Mouse (Mus musculus): ENCODE results near the gene Pxt1. TPM values are rescaled to one million over a fixed set of nuclear protein-coding genes. Genes with fewer than 3 reads are reported as not detected.

Gene Pxt1
- polyA plus RNA-seq, 1 experiment: not detected

GRCm38 (mm10) chr17:28894050-28894767 is 49.4 kb downstream of the Pxt1 start:
- Histone ChIP-seq H3K4me3 (ENCODE audit: insufficient read depth, poor library complexity, severe bottlenecking) (no peak overlapping the region), H3K27me3 (ENCODE audit: control insufficient read depth, insufficient read depth, insufficient read length) (no peaks in the 10 kb centered on the region), H3K79me2 (ENCODE audit: control insufficient read depth, insufficient read depth) (no peaks in the 10 kb centered on the region), H3ac (ENCODE audit: control insufficient read depth, insufficient read length, low read depth) (no peak overlapping the region), H3K79me3 (ENCODE audit: low read depth) (no peaks in the 10 kb centered on the region), H3K36me3 (ENCODE audit: control insufficient read depth, insufficient read depth) (no peaks in the 10 kb centered on the region)
- TF ChIP-seq CTCF (IDR thresholded peaks at IDR 0.05; ENCODE audit: control insufficient read depth, insufficient read depth, insufficient read length): no peak
- no peak for TF ChIP-seq CEBPB (IDR thresholded peaks at IDR 0.05; ENCODE audit: low read depth)
- no peak for TF ChIP-seq MAX (IDR thresholded peaks at IDR 0.05)
- no peak for TF ChIP-seq USF1 (IDR thresholded peaks at IDR 0.05; ENCODE audit: low read depth)

- H3K79me3 ChIP-seq (ENCODE audit: low read depth): no peaks in the 10 kb centered on the region
- H3K79me2 ChIP-seq (ENCODE audit: control insufficient read depth, insufficient read depth): no peaks in the 10 kb centered on the region
- peaks cover 8% of the 10 kb centered on the region for H3K27me3 ChIP-seq (ENCODE audit: control insufficient read depth, insufficient read depth, insufficient read length)
- TF ChIP-seq USF1 (IDR thresholded peaks at IDR 0.05; ENCODE audit: low read depth): no peak
- TF ChIP-seq CEBPB (IDR thresholded peaks at IDR 0.05; ENCODE audit: low read depth): no peak
- no peak for TF ChIP-seq MYOD1 (IDR thresholded peaks at IDR 0.05; ENCODE audit: control insufficient read depth, insufficient read length, low read depth)
- TF ChIP-seq MYOG (IDR thresholded peaks at IDR 0.05; ENCODE audit: control insufficient read depth, extremely low read depth, insufficient read length): no peak
- TF ChIP-seq MAX (IDR thresholded peaks at IDR 0.05): no peak
- no peak for TF ChIP-seq FOSL1 (IDR thresholded peaks at IDR 0.05; ENCODE audit: insufficient read depth, low read length, poor library complexity, severe bottlenecking)
- TF ChIP-seq CTCF (IDR thresholded peaks at IDR 0.05; ENCODE audit: control insufficient read depth, insufficient read depth, insufficient read length): no peak
- H3K4me3 ChIP-seq (ENCODE audit: insufficient read depth, poor library complexity, severe bottlenecking): no peak overlapping the region
- no peak overlapping the region for H3ac ChIP-seq (ENCODE audit: control insufficient read depth, insufficient read length, low read depth)
- H3K36me3 ChIP-seq (ENCODE audit: control insufficient read depth, insufficient read depth): no peaks in the 10 kb centered on the region
Measured at GRCm38 (mm10) chr17:28886266-28886665, 57.4 kb downstream of the Pxt1 start.

- TF ChIP-seq CEBPB (IDR thresholded peaks at IDR 0.05; ENCODE audit: low read depth) (no peak), MAX (IDR thresholded peaks at IDR 0.05) (no peak), CTCF (IDR thresholded peaks at IDR 0.05; ENCODE audit: control insufficient read depth, insufficient read depth, insufficient read length) (no peak), USF1 (IDR thresholded peaks at IDR 0.05; ENCODE audit: low read depth) (no peak), FOSL1 (IDR thresholded peaks at IDR 0.05; ENCODE audit: insufficient read depth, low read length, poor library complexity, severe bottlenecking) (no peak), MYOD1 (IDR thresholded peaks at IDR 0.05; ENCODE audit: control insufficient read depth, insufficient read length, low read depth) (no peak), MYOG (IDR thresholded peaks at IDR 0.05; ENCODE audit: control insufficient read depth, extremely low read depth, insufficient read length) (no peak)
- no peak overlapping the region for H3K4me3 ChIP-seq (ENCODE audit: insufficient read depth, poor library complexity, severe bottlenecking)
- H3K79me3 ChIP-seq (ENCODE audit: low read depth): no peaks in the 10 kb centered on the region
Measured at GRCm38 (mm10) chr17:28885231-28885630, 58.4 kb downstream of the Pxt1 start.

More at GRCm38 (mm10) chr17:28885231-28885630, 58.4 kb downstream of the Pxt1 start:
- Histone ChIP-seq H3K79me2 (ENCODE audit: control insufficient read depth, insufficient read depth) (no peaks in the 10 kb centered on the region), H3ac (ENCODE audit: control insufficient read depth, insufficient read length, low read depth) (no peak overlapping the region), H3K27me3 (ENCODE audit: control insufficient read depth, insufficient read depth, insufficient read length) (peaks cover 8% of the 10 kb centered on the region), H3K36me3 (ENCODE audit: control insufficient read depth, insufficient read depth) (no peaks in the 10 kb centered on the region)

Other genes with a start within 250 kb of the Pxt1 start
- gene AC170998.1, start 217.8 kb downstream of the Pxt1 start, polyA plus RNA-seq (2012; fragmentation: generic; extraction: Trizol): 0.15 TPM
- not detected for gene Mapk13, start 174.5 kb downstream of the Pxt1 start, polyA plus RNA-seq (2012; fragmentation: generic; extraction: Trizol)
- 10.8 TPM for gene Brpf3, start 142.8 kb downstream of the Pxt1 start, polyA plus RNA-seq (2012; fragmentation: generic; extraction: Trizol)
- gene Pnpla1, start 85.4 kb downstream of the Pxt1 start, polyA plus RNA-seq (2012; fragmentation: generic; extraction: Trizol): not detected
- gene 4930539E08Rik, start 28.5 kb downstream of the Pxt1 start, polyA plus RNA-seq (2012; fragmentation: generic; extraction: Trizol): 0.01 TPM
- gene Kctd20, start 8.1 kb upstream of the Pxt1 start, polyA plus RNA-seq (2012; fragmentation: generic; extraction: Trizol): 33.0 TPM
- 19.2 TPM for gene Stk38, start 64.2 kb upstream of the Pxt1 start, polyA plus RNA-seq (2012; fragmentation: generic; extraction: Trizol)
- 235 TPM for gene Srsf3, start 88.8 kb upstream of the Pxt1 start, polyA plus RNA-seq (2012; fragmentation: generic; extraction: Trizol)
- gene Cdkn1a, start 147.1 kb upstream of the Pxt1 start, polyA plus RNA-seq (2012; fragmentation: generic; extraction: Trizol): 236 TPM
- gene Rab44, start 170.3 kb upstream of the Pxt1 start, polyA plus RNA-seq (2012; fragmentation: generic; extraction: Trizol): 0.06 TPM